Mouse (Mus musculus): ENCODE results near the gene Gja8.

Gja8 gene

DNA sequence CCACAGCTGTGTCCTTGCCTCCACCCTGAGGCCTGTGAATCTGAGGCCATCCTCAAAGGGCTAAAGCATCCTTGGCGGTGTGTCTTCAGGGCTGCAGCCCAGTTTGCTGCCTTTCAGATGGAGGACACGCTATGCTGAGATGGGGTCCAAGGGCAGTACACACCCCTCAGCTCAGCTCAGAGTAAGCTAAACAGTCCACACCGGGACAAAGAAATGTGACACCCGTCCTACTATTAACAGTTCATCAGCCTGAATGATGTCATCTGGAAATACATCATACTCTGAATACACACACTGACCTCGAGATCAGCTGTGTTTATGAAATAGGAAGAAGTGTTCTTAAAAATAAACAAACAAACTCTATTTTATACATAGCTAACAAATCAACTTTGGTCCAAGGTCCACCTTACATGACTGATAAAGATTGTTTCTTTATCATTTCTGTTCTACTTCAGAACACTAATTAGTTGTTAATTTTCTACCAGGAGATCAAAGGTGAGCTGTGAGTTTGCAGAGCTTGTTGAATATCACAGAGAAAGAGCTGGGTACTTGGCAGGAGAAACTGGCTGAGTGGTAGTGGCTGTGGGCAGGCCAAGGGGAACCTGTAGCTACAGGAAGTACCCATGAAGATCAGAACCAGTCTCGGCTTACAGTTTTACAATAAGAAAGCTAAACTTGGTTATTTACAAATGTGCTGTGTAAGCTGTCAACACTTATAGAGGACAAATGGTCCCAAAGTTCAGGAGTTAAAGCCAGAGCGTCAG is 50.8 kb downstream of the Gja8 start:
- no peak for DNase-seq

DNA sequence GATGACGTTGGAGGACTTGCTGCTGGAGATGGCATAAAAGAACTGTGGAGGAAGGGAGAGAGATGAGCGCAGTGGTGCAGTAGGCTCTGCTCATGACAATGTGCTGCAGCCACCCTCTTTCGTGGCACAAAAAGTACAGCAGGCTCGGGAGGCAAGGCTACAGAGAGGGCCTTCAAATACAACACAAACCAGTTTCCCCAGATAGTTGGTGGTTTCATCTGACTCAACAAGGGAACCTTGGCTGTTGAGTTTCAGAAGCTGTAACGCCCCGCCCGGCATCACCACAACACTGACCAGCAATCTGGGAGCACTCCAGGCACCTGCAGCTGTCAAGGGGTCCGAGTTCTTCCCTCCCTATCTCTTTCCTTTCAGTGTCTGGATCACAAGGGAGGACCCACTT is 53.3 kb downstream of the Gja8 start:
- DNase-seq = no peak

- no peak for DNase-seq
Observed at GRCm38 (mm10) chr3:96871070-96871469, 54.8 kb downstream of the Gja8 start.

- no peak for DNase-seq
Observed at GRCm38 (mm10) chr3:96870270-96870669, 55.5 kb downstream of the Gja8 start.

GRCm38 (mm10) chr3:96869091-96869490 is 56.7 kb downstream of the Gja8 start:
- no peak for DNase-seq

DNA sequence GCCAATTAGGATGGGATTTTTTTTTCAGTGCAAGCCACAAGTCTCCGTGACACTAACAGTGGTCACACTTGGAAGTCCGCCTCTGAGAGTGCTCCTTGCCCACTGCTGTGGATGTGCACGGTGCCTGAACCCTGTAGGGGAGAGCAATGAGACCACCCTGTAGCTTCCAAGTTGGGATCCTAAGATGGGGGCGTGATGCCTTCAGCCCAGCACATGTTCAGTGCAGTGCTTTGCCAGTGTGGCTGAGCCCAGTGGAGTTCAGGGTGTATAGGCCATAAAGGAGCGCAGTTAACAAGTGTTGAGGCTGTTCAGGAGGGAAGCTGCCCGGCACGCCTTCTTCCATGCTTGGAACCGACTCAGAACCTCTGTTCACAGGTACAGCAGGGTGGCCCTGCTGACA is 57.3 kb downstream of the Gja8 start:
- DNase-seq = no peak

DNA sequence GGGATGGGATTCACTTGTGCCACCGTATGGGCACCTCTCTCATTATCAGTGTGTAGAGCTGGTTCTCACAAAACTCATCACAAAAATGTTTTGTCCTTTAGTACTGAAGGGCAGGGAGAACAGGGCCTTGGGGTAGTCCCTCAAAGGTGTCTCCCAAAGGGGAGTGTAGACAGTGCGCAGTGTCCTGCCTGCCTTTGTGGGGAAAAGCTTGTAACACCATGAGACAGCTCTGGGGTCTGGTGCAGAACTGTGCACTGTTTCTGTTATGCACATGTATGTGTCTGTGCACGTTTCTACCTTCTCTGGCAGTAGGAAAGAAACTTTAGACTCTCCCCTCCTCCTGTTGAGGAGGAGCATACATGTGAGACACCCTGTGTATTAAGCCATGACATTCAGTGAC is 58.0 kb downstream of the Gja8 start:
- DNase-seq = no peak
